Mouse (Mus musculus) forebrain, postnatal 0 days (tissue): Measurements from ENCODE around the gene Ptprk. TPM values are rescaled to one million over a fixed set of nuclear protein-coding genes. Genes with fewer than 3 reads are reported as not detected.
A peak's percentile ranks its signal among the peaks of the same experiment; 100 is the strongest.

ENCODE experiments used
- ATAC-seq: fragments of 200-750 bp; cut with Nextera tagmentation; 2 replicates; pipeline ENCODE4 v1.8.0; 2017; ENCODE audit warnings: mild to moderate bottlenecking, moderate library complexity
- DNase-seq: peaks from one replicate; pipeline ENCODE4 v3.0.0-alpha.2; 2015
- H3K27ac ChIP-seq: fragments of 300-500 bp; sonication (generic); 2 replicates; pipeline ENCODE4 v1.5.1; 2014; ENCODE audit warnings: low read depth, mild to moderate bottlenecking, antibody characterized with exemption, low read length, moderate library complexity, mixed read lengths
- H3K27me3 ChIP-seq: fragments of 300-500 bp; sonication (generic); 2 replicates; pipeline ENCODE4 v1.6.1; 2014; ENCODE audit warnings: mild to moderate bottlenecking, low read length, mixed read lengths; ENCODE audit not compliant: insufficient read depth
- H3K36me3 ChIP-seq: fragments of 300-500 bp; sonication (generic); 2 replicates; pipeline ENCODE4 v1.6.1; 2014; ENCODE audit warnings: mild to moderate bottlenecking, moderate library complexity; ENCODE audit not compliant: insufficient read depth
- H3K4me1 ChIP-seq: fragments of 300-500 bp; sonication (generic); 2 replicates; pipeline ENCODE4 v1.6.1; 2014; ENCODE audit warnings: antibody characterized with exemption; ENCODE audit not compliant: insufficient read depth
- H3K4me2 ChIP-seq: fragments of 300-500 bp; sonication (generic); 2 replicates; pipeline ENCODE4 v1.6.1; 2014; ENCODE audit warnings: low read depth, mild to moderate bottlenecking, moderate library complexity
- H3K4me3 ChIP-seq: fragments of 300-500 bp; sonication (generic); 2 replicates; pipeline ENCODE4 v1.5.1; 2014; ENCODE audit warnings: low read depth, low read length, mixed read lengths
- H3K9ac ChIP-seq: fragments of 300-500 bp; sonication (generic); 2 replicates; pipeline ENCODE4 v1.6.1; 2014; ENCODE audit warnings: mild to moderate bottlenecking
- H3K9me3 ChIP-seq: fragments of 300-500 bp; sonication (generic); 2 replicates; pipeline ENCODE4 v1.6.1; 2016; ENCODE audit warnings: low read length
- CTCF ChIP-seq: sonication (generic); IDR thresholded peaks from 2 replicates; pipeline ENCODE4 v1.5.1; 2016; ENCODE audit warnings: antibody characterized with exemption, control low read depth, low read depth
- WGBS: fragments of 180-500 bp; shearing (Covaris S2); extraction: QIAGEN DNeasy Blood & Tissue Kit; methylation state at CpG from one replicate; pipeline ENCODE4 v1.1.7; 2014; 5-methylcytosine and 5-hydroxymethylcytosine counted together
- polyA plus RNA-seq: library from polyadenylated mRNA; unstranded; fragments of >200 nt; fragmentation: Nextera tagmentation; extraction: Ambion mirVana; gene quantifications from 2 replicates; pipeline ENCODE4 v1.2.1, GENCODE M21; 2015
- total RNA-seq: library from RNA; depleted of rRNA; stranded (reverse); fragments of >200 nt; gene quantifications from 2 replicates; pipeline ENCODE4 v1.2.3, GENCODE M21; 2014

Ptprk gene
- total and polyA plus RNA-seq, 2 experiments from 2014 or later = 27.1 to 66.8 TPM

GRCm38 (mm10) chr10:28564110-28564674 lies 489.6 kb downstream of the Ptprk start:
- ATAC-seq (no peak), DNase-seq (no peak)
- no peaks in the 10 kb centered on the region for H3K36me3 ChIP-seq
- no peaks in the 10 kb centered on the region for H3K9me3 ChIP-seq
- no peak overlapping the region for H3K9ac ChIP-seq
- no peaks in the 10 kb centered on the region for H3K4me1 ChIP-seq
- H3K4me3 ChIP-seq = no peak overlapping the region
- no peaks in the 10 kb centered on the region for H3K27me3 ChIP-seq
- H3K27ac ChIP-seq = no peak overlapping the region
- WGBS = 77% methylated on average over 3 of the region's 3 CpGs
- no peak for TF ChIP-seq CTCF
- H3K4me2 ChIP-seq = no peak overlapping the region

- H3K4me2 ChIP-seq = no peak overlapping the region
- H3K27ac ChIP-seq = no peak overlapping the region
- H3K4me1 ChIP-seq = no peaks in the 10 kb centered on the region
- H3K4me3 ChIP-seq = no peak overlapping the region
- H3K9ac ChIP-seq = no peak overlapping the region
- DNase-seq (no peak), ATAC-seq (no peak)
- H3K36me3 ChIP-seq = peaks cover 4% of the 10 kb centered on the region; the same call in 1 of the 2 replicates
- no peak for TF ChIP-seq CTCF
- no peaks in the 10 kb centered on the region for H3K9me3 ChIP-seq
- H3K27me3 ChIP-seq = no peaks in the 10 kb centered on the region
- WGBS = 86% methylated on average over 4 of the region's 4 CpGs
Measured at GRCm38 (mm10) chr10:28566378-28566777, 491.8 kb downstream of the Ptprk start.

GRCm38 (mm10) chr10:28566828-28567227 lies 492.2 kb downstream of the Ptprk start:
- 95% methylated on average over 2 of the region's 2 CpGs for WGBS
- no peak overlapping the region for H3K4me3 ChIP-seq

GRCm38 (mm10) chr10:28567441-28567840 lies 492.8 kb downstream of the Ptprk start:
- H3K4me1 ChIP-seq = no peaks in the 10 kb centered on the region
- H3K9me3 ChIP-seq = no peaks in the 10 kb centered on the region
- ATAC-seq (no peak), DNase-seq (no peak)
- H3K36me3 ChIP-seq = peaks cover 4% of the 10 kb centered on the region; the same call in 1 of the 2 replicates
- no peak overlapping the region for H3K4me2 ChIP-seq
- H3K9ac ChIP-seq = no peak overlapping the region
- H3K27ac ChIP-seq = no peak overlapping the region
- 95% methylated on average over 3 of the region's 3 CpGs for WGBS
- no peak overlapping the region for H3K4me3 ChIP-seq
- TF ChIP-seq CTCF = no peak
- H3K27me3 ChIP-seq = no peaks in the 10 kb centered on the region

More at GRCm38 (mm10) chr10:28566828-28567227, 492.2 kb downstream of the Ptprk start:
- Histone ChIP-seq H3K27me3 (no peaks in the 10 kb centered on the region), H3K4me2 (no peak overlapping the region), H3K36me3 (peaks cover 4% of the 10 kb centered on the region; the same call in 1 of the 2 replicates), H3K4me1 (no peaks in the 10 kb centered on the region), H3K27ac (no peak overlapping the region), H3K9me3 (no peaks in the 10 kb centered on the region), H3K9ac (no peak overlapping the region)
- DNase-seq (no peak), ATAC-seq (no peak)
- TF ChIP-seq CTCF = no peak

- H3K27me3 ChIP-seq = no peaks in the 10 kb centered on the region
- ATAC-seq (no peak), DNase-seq (no peak)
- H3K9ac ChIP-seq = no peak overlapping the region
- H3K4me1 ChIP-seq = no peaks in the 10 kb centered on the region
- TF ChIP-seq CTCF = no peak
- no peaks in the 10 kb centered on the region for H3K9me3 ChIP-seq
- H3K27ac ChIP-seq = no peak overlapping the region
- peaks cover 4% of the 10 kb centered on the region; the same call in 1 of the 2 replicates for H3K36me3 ChIP-seq
- WGBS = 94% methylated on average over 5 of the region's 5 CpGs
- H3K4me2 ChIP-seq = no peak overlapping the region
- H3K4me3 ChIP-seq = no peak overlapping the region
Measured at GRCm38 (mm10) chr10:28568047-28568446, 493.4 kb downstream of the Ptprk start.

GRCm38 (mm10) chr10:28579596-28579995 lies 505.0 kb downstream of the Ptprk start:
- Histone ChIP-seq H3K27me3 (no peaks in the 10 kb centered on the region), H3K4me1 (no peaks in the 10 kb centered on the region), H3K9me3 (no peaks in the 10 kb centered on the region), H3K4me3 (no peak overlapping the region), H3K36me3 (peaks cover 7% of the 10 kb centered on the region; the same call in 1 of the 2 replicates), H3K9ac (no peak overlapping the region), H3K27ac (no peak overlapping the region), H3K4me2 (no peak overlapping the region)
- no peak for TF ChIP-seq CTCF
- WGBS = 85% methylated on average over 5 of the region's 5 CpGs
- DNase-seq (no peak), ATAC-seq (no peak)

GRCm38 (mm10) chr10:28586565-28587138 lies 512.0 kb downstream of the Ptprk start:
- Histone ChIP-seq H3K27me3 (no peaks in the 10 kb centered on the region), H3K9me3 (no peaks in the 10 kb centered on the region), H3K4me3 (no peak overlapping the region), H3K27ac (no peak overlapping the region), H3K4me2 (no peak overlapping the region), H3K36me3 (peaks cover 6% of the 10 kb centered on the region), H3K9ac (no peak overlapping the region), H3K4me1 (no peaks in the 10 kb centered on the region)
- WGBS = 21% methylated on average over 4 of the region's 4 CpGs
- peak; percentile 60 for ATAC-seq
- no peak for TF ChIP-seq CTCF
- peak; percentile 44 for DNase-seq
